8 mouse cellular contexts compared by ENCODE assay signal in genomic region chr19:47178001-47178400, GRCm38 (mm10). TPM values are rescaled to one million over a fixed set of nuclear protein-coding genes. Genes with fewer than 3 reads are reported as not detected.
A peak's percentile ranks its signal among the peaks of the same experiment; 100 is the strongest.
DNase-seq lines count a peak whose midpoint lies in the region; ATAC-seq lines count a peak whose summit lies in the region.

No protein-coding gene starts in this region.

- 0 out of 2 replicates have a peak, but pooled peaks have one; percentile 19 for ATAC-seq in cerebellum, adult (ENCODE audit: insufficient number of reproducible peaks, low FRiP score, low TSS enrichment)
- 0 out of 2 replicates have a peak, but pooled peaks have one; percentile 31 for ATAC-seq in forebrain, embryonic 12.5 days (ENCODE audit: low FRiP score)
- ATAC-seq in intestine, embryonic 15.5 days, result peak; percentile 66; the same call in 1 of the 2 replicates

- no peak overlapping the region for H3K9ac ChIP-seq in forebrain, embryonic 12.5 days
- H3K9ac ChIP-seq in intestine, embryonic 15.5 days, result no peak overlapping the region

- H3K36me3 ChIP-seq in forebrain, embryonic 12.5 days (replicated peaks), result no peaks in the 10 kb centered on the region
- H3K36me3 ChIP-seq in intestine, embryonic 15.5 days, result no peaks in the 10 kb centered on the region

- WGBS in forebrain, embryonic 12.5 days, result 23% methylated on average over 10 of the region's 10 CpGs
- 20% methylated on average over 10 of the region's 10 CpGs for WGBS in intestine, embryonic 15.5 days

- peak overlapping the region; percentile 99 for H3K4me2 ChIP-seq in forebrain, embryonic 12.5 days
- H3K4me2 ChIP-seq in intestine, embryonic 15.5 days (replicated peaks), result peak overlapping the region; percentile 100

- H3K27me3 ChIP-seq in forebrain, embryonic 12.5 days, result peaks cover 73% of the 10 kb centered on the region
- H3K27me3 ChIP-seq in intestine, embryonic 15.5 days (replicated peaks), result peaks cover 13% of the 10 kb centered on the region

- H3K27ac ChIP-seq in forebrain, embryonic 12.5 days, result no peak overlapping the region
- no peak overlapping the region for H3K27ac ChIP-seq in intestine, embryonic 15.5 days

- peak overlapping the region; percentile 70 for H3K4me3 ChIP-seq in forebrain, embryonic 12.5 days (replicated peaks)
- peak overlapping the region; percentile 74; the same call in 1 of the 2 replicates for H3K4me3 ChIP-seq in intestine, embryonic 15.5 days (replicated peaks)

- peak; percentile 41 to 46 for DNase-seq in layer of hippocampus, postnatal 10 days (ENCODE audit: low spot score in 2 of 2)
- no peak for DNase-seq in layer of hippocampus, adult 9-11 months
- peak; percentile 10 to 43 for DNase-seq in lung, postnatal 4 days
- no peak for DNase-seq in T-cell, adult 2 months (ENCODE audit: low spot score)
- DNase-seq in right cerebral cortex, postnatal 36 days (ENCODE audit: low spot score in 2 of 2), result no peak

- peaks cover 15% of the 10 kb centered on the region for H3K4me1 ChIP-seq in forebrain, embryonic 12.5 days
- H3K4me1 ChIP-seq in intestine, embryonic 15.5 days (replicated peaks), result peaks cover 9% of the 10 kb centered on the region

- H3K9me3 ChIP-seq in forebrain, embryonic 12.5 days, result peaks cover 5% of the 10 kb centered on the region; the same call in 1 of the 2 replicates
- H3K9me3 ChIP-seq in intestine, embryonic 15.5 days, result no peaks in the 10 kb centered on the region

RNA-seq across cellular contexts. Expression of gene Neurl1a, which starts 0.6 kb away (rescaled TPM):
- 100 to 1,000 TPM; 112 to 133 TPM for total RNA-seq in layer of hippocampus, postnatal 10 days (2021)
- polyA plus RNA-seq in forebrain, embryonic 12.5 days (2016; fragmentation: Nextera tagmentation; extraction: Ambion mirVana), result 4.0 and 4.6 TPM in 2 replicates
- 5.4 and 6.3 TPM in 2 replicates for polyA plus RNA-seq in intestine, embryonic 15.5 days (2015; fragmentation: Nextera tagmentation; extraction: Ambion mirVana)

RNA-seq across cellular contexts. Expression of gene Calhm3, which starts 20.4 kb away (rescaled TPM):
- total RNA-seq in layer of hippocampus, postnatal 10 days (2021), result not detected
- not detected in 2 replicates for polyA plus RNA-seq in forebrain, embryonic 12.5 days (2016; fragmentation: Nextera tagmentation; extraction: Ambion mirVana)
- polyA plus RNA-seq in intestine, embryonic 15.5 days (2015; fragmentation: Nextera tagmentation; extraction: Ambion mirVana), result 0.21 and 0.23 TPM in 2 replicates

RNA-seq across cellular contexts. Expression of gene Calhm1, which starts 33.9 kb away (rescaled TPM):
- total RNA-seq in layer of hippocampus, postnatal 10 days (2021), result not detected
- not detected in 2 replicates for polyA plus RNA-seq in forebrain, embryonic 12.5 days (2016; fragmentation: Nextera tagmentation; extraction: Ambion mirVana)
- not detected in 2 replicates for polyA plus RNA-seq in intestine, embryonic 15.5 days (2015; fragmentation: Nextera tagmentation; extraction: Ambion mirVana)

RNA-seq across cellular contexts. Expression of gene Calhm2, which starts 39.9 kb away (rescaled TPM):
- total RNA-seq in layer of hippocampus, postnatal 10 days (2021), result 1 to 10 TPM; 3.1 to 3.9 TPM
- polyA plus RNA-seq in forebrain, embryonic 12.5 days (2016; fragmentation: Nextera tagmentation; extraction: Ambion mirVana), result 1.1 and 1.8 TPM in 2 replicates
- 5.8 and 6.1 TPM in 2 replicates for polyA plus RNA-seq in intestine, embryonic 15.5 days (2015; fragmentation: Nextera tagmentation; extraction: Ambion mirVana)

Comparison
In these comparisons a context has a peak if more than half of its experiments do, and no peak if none do; other contexts are left out.
1. DNase-seq: peak in layer of hippocampus, postnatal 10 days (2 of 2) and lung, postnatal 4 days (2 of 2); none in layer of hippocampus, adult 9-11 months (single experiment), T-cell, adult 2 months (single experiment) and right cerebral cortex, postnatal 36 days (0 of 2).
2. Peak in every context shown above with its lines, with median percentiles within 50 percentile points of each other: ATAC-seq.